Mouse (Mus musculus): Measurements from ENCODE around the gene Syce2. TPM values are rescaled to one million over a fixed set of nuclear protein-coding genes. Genes with fewer than 3 reads are reported as not detected.

The Syce2 gene
- 1 to 10 TPM; 3.1 to 6.1 TPM for total RNA-seq (2023)

DNA sequence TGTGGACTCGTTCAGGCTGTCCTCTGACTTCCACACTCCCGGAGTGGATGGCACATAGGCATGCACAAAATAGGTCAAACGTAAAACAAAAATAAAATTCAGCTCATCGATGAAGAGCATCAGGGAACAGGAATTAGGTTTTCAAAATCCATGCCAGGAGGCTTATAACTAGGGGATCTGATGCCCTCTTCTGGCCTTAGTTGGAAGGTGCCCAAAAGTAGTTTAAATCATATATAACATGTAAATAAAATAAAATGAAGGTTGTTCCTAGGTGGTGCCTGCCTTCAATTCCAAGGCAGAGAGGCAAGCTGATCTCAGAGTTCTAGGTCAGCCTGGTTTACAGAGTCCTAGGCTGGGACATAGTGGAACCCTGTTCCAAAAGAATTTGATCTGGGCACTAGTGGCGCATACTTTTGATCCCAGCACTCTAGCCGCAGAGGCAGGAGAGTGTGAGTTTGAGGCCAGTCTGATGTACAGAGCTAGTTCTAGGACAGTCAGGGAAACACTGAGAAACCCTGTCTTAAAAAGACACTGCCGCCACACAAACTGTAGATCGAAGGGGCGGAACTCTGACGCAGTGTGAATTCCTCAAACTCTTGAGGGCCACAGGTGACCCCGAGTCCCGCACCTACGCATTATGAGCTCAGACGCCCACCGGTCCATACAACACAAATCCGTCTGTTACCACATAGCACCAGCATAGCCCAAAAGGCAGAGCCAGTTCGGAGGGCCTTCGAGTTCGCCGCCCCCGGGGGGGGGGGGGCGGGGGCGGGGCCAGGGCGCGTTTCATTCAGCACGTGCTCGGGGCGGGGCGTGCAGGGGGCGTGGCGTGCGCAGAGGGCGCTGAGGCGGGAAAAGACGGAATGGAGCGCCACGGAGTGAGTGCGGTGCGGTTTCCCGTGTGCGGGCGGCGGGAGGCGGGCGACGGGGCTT lies at the start of gene Syce2:
Syce2 (plus strand) TSS at position 736 of the 933 bp plus-strand sequence.

DNA sequence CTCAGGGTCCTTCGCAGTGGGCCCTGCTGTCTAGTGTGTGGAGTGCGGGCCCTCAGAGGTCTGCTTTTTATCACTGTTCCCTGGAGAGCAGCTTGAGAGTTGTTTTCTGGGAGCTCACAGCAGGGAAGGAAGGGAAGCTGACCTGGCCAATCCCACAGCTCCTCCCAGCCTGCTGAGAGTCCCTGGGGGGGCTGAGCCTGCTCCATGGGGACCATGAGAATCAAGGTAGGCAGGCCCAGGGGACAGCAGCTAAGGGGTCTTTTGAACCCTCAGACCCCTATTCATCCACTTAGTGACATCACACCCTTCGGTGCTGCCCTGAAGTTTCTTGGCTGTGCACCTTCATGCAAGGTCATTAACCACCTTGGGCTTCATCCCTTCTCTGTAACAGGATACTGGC lies 49.2 kb upstream of the Syce2 start, which contains the start of gene Dand5:
Dand5 (minus strand) TSS at position 101 of the 400 bp plus-strand sequence.

DNA sequence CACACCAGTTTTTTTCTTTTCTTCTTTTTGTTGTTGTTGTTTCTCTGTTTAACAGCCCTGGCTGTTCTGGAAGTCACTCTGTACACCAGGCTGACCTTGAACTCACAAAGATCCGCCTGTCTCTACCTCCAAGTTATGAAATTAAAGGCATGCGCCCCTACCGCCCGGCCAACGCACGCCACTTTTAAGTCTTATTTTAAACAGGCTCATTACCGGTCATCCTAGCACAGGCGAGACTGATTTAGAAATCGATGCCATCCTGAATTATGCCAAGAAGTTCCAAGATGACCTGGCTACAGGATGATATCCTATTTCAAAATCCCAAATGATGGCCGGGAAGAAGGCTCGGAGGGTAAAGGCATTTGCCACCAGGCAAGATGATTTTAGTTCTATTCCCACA lies 40.4 kb upstream of the Syce2 start, which contains the start of gene Gadd45gip1:
Gadd45gip1 (plus strand) TSS at position 33 of the 400 bp plus-strand sequence.

DNA sequence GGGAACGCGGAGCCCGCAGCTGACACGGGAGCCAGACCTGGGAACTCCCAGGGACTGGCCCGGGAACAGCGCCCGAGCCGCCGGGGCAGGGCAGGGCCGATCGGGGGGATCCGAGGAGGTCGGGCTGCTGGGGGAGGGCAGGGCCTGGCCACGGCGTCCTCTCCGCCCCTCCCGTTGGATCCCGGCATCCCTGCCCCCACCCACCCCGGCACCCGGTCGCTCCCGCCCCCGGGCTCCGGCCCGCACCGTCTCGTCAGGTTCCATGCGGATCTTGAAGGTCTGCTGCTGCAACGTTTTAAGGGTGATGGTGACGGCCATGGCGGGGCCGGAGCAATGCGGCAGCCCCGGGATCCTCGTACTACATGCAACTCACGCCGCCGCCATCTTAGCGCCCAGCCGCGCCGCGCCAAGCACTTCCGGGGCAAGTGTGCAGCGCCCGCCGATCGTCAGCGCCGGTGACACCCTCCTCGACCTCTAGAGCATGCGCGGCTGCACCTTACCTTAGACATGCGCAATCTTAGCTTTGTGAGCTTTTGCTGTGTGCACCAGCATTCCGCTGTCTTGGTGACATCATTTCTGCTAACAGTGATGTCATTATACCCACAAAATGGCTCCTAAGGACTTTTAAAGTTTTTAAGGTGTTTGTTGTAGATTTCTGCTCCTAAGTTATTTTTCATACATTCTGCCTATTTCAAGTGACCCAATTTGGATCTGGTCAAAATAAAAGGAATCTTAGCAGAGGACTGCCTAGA lies 31.5 kb upstream of the Syce2 start, which contains the start of gene Rad23a:
Rad23a (minus strand) TSS at position 418 of the 752 bp plus-strand sequence.

DNA sequence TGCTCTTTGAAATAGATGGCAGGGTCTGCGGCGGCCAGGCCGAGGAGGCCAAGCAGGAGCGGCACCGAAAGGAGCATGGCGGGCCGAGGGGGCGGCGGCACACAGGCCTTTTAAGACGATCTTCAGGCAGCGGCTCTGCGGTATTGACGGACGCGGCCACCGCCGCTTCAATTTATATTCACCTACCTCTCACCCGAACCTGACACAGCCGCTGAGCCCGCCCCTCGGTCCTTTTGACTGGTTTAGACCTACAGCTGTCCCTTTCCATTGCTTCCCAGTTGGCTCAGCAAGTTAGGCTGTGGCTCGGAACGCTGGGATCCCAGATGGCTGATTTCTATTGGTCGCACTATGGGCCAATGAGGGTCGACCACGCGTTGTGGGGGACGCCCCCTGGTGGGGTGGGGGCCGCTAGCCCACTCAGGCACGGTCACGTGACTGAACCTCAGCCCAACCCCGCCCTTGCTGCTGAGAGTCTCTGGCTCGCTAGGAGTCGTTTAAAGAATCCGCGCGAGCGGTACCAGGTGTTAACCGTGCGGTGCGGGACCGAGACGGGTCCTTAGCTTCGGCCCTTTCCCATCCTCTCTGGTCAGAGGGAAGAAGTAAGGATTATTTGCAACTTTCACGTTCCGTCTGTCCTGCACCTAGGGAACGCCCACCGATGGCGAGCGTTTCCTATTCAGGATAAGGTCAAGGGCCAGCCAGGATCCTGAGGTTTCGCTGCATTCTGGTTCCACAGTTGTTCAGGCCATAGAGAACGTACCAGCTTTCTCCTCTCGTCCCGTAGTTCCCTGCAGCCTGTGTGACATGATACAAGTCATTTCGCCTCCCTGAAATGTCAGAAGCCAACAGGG lies 25.0 kb upstream of the Syce2 start, which contains the start of gene Calr:
Calr (minus strand) TSS at position 213 of the 851 bp plus-strand sequence.

DNA sequence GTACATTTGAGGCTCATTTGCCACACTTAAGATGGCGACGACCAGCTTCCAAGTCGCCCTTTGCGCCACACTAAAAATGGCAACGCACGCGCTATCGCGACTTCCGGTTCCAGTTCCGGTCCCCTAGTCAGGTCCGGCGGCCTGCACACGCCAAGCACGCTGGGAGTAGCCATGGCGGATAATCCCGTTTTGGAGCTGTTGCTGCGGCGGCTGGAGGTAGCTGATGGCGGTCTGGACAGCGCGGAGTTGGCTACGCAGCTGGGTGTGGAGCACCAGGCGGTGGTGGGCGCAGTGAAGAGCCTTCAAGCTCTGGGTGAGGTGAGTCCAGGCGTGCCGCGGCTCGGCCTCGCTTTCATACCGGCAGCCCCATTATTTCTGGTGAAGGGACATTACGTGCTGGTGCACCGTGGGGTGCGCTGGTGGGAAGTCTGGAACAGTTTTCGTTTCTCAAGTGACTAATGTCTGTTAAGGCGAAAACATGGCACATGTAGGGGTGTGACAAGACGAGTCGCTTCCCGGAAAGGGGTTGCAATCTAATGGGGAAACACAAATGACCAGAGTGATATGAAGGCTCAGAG lies 15.0 kb upstream of the Syce2 start, which contains the start of gene Farsa:
Farsa (plus strand) TSS at position 126 of the 578 bp plus-strand sequence.

DNA sequence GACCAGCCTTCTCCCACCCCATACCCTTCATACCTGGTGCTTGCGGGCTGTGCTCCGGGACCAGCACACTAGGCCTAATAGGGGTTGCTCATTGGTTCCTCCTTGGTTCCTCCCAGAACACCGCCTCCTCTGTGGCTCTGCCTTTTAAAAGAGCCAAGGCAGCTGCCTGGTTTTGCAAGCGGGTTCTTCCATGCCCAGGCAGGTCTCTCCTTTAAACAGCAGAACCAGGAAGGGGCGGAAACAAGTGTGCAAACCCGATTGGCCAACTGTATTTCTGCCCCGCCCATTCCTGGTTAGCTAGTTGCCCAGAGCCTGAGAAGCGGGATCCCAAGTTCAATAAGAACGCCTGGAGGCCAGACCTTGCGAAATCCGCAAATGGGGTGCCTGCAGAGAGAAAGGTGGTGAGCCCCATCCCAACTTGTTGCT lies 21.8 kb downstream of the Syce2 start, which contains the start of gene Gcdh:
Gcdh (minus strand) TSS at position 213 of the 426 bp plus-strand sequence.

DNA sequence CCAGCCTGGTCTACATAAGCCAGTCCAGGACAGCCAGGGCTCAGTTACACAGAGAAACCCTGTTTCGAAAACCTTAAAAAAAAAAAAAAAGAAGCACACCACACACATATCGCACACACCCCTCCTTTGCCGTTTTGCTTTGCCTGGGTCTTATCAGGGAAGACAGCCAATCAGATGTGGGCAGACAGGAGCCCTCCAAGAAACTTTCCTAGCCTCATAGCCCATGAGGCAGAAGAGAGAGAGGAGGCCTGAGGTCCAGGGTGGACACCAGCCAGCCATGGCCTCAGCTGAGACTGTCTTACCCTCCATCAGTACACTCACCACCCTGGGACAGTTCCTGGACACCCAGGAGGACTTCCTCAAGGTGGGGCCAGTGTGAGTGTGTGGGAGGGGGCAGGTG lies 29.8 kb downstream of the Syce2 start, which contains the start of gene Klf1:
Klf1 (plus strand) TSS at position 177 of the 400 bp plus-strand sequence.

DNA sequence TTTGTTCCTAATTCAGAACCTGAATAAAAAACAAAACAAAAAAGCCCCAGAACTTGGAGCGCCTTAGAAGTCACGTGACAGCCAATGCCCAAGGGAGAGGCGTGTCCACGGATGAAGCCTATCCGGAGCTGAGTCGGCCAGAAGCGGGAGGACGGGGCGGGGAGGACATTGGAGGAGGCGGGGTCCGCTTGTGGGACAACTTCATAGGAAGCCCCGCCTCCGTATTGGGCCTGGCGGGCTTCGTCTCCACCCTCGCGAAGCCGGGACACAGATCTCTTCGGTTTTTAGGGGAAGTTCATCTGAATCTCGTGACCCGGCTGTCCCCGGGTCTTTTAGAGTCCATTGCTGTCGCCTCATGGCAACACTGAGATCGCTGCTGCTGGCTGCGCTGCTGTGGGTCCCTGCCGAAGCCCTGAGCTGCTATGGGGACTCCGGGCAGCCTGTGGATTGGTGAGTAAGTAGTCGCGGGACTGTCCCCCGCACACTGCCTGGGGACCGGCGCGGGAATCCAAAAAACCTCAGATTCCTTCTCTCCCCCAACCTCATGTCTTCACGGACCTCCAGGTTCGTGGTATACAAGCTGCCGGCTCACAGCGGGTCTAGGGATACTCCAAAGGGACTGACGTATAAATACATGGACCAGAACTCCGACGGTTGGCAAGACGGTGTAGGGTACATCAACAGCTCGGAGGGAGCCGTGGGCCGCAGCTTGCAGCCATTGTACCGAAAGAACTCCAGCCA lies 36.7 kb downstream of the Syce2 start, which contains the start of gene Dnase2a:
Dnase2a (plus strand) TSS at position 140 of the 741 bp plus-strand sequence.

DNA sequence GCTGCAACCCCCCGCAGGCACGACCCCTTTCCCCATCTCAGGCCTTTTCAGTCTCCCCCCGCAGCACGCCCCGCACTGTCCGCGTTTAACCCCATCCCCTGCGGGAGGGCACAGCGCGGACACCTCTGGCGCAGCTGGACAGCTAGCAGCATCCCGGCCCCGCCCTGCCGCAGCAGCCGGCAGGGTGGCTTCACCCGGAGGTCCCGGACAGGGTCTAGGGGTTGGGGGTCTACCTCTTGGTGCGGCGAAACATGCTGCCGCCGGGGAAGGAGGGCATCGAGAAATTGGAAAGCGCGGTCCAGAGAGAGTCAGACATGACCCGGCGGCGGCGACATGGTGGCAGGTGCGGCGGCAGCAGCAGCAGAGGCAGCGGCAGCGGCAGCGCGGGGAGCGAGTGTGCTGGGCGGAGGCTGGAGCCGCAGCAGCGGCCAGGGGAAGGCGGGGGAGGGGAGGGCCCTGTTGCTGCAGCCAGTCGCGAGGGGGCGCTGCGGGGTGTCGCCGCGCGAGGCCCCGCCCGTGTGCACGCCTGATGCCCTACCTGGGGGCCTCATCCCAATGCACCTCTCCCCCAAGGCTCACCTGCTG lies 65.1 kb downstream of the Syce2 start, which contains the start of gene Mast1:
Mast1 (minus strand) TSS at position 398 of the 585 bp plus-strand sequence.

Other genes starting within 250 kb of the Syce2 start
- 100 to 1,000 TPM; 200 TPM for gene Ier2, start 209.3 kb upstream of the Syce2 start, total RNA-seq (2023)
- gene Trmt1, start 185.8 kb upstream of the Syce2 start, total RNA-seq (2023) = 100 to 1,000 TPM; 160 to 178 TPM
- 10 to 100 TPM; 50.6 to 58.0 TPM for gene Nacc1, start 184.2 kb upstream of the Syce2 start, total RNA-seq (2023)
- gene Lyl1, start 170.7 kb upstream of the Syce2 start, total RNA-seq (2023) = 1 to 10 TPM in 1 of 2 experiments, under 1 TPM in 1; 0.53 to 1.6 TPM
- 10 to 100 TPM; 10.2 to 13.2 TPM for gene G430095P16Rik, start 149.1 kb upstream of the Syce2 start, total RNA-seq (2023)
- 10 to 100 TPM in 1 of 2 experiments, 1 to 10 TPM in 1; 9.5 to 14.2 TPM for gene Nfix, start 71.8 kb upstream of the Syce2 start, total RNA-seq (2023)
- gene Dand5, start 49.3 kb upstream of the Syce2 start, total RNA-seq (2023) = 1 to 10 TPM; 4.3 TPM
- 10 to 100 TPM; 17.9 to 19.1 TPM for gene Gadd45gip1, start 40.6 kb upstream of the Syce2 start, total RNA-seq (2023)
- gene Rad23a, start 31.4 kb upstream of the Syce2 start, total RNA-seq (2023) = 10 to 100 TPM; 66.8 to 83.2 TPM
- gene Calr, start 25.2 kb upstream of the Syce2 start, total RNA-seq (2023) = 100 to 1,000 TPM; 469 to 498 TPM
- gene Farsa, start 15.1 kb upstream of the Syce2 start, total RNA-seq (2023) = 10 to 100 TPM; 82.8 to 83.0 TPM
- gene Gcdh, start 21.8 kb downstream of the Syce2 start, total RNA-seq (2023) = 10 to 100 TPM; 24.0 to 27.5 TPM
- gene Klf1, start 29.8 kb downstream of the Syce2 start, total RNA-seq (2023) = 1 to 10 TPM; 1.5 to 3.6 TPM
- gene Dnase2a, start 36.4 kb downstream of the Syce2 start, total RNA-seq (2023) = 10 to 100 TPM in 1 of 2 experiments, 1 to 10 TPM in 1; 7.9 to 10.2 TPM
- under 1 TPM; 0.24 to 0.41 TPM for gene Mast1, start 65.2 kb downstream of the Syce2 start, total RNA-seq (2023)
- not detected for gene Rtbdn, start 74.9 kb downstream of the Syce2 start, total RNA-seq (2023)
- not detected for gene Gm49661, start 97.3 kb downstream of the Syce2 start, total RNA-seq (2023)
- gene Prdx2, start 97.5 kb downstream of the Syce2 start, total RNA-seq (2023) = 10 to 100 TPM; 55.9 to 62.7 TPM
- gene Rnaseh2a, start 97.7 kb downstream of the Syce2 start, total RNA-seq (2023) = 10 to 100 TPM; 29.4 to 43.7 TPM
- 1,000 to 10,000 TPM in 1 of 2 experiments, 100 to 1,000 TPM in 1; 984 to 1,316 TPM for gene Junb, start 106.6 kb downstream of the Syce2 start, total RNA-seq (2023)
- gene Hook2, start 118.5 kb downstream of the Syce2 start, total RNA-seq (2023) = 1 to 10 TPM; 3.6 to 4.5 TPM
- gene Best2, start 142.4 kb downstream of the Syce2 start, total RNA-seq (2023) = not detected
- 10 to 100 TPM; 54.4 to 59.1 TPM for gene Asna1, start 153.2 kb downstream of the Syce2 start, total RNA-seq (2023)
- gene Trir, start 154.7 kb downstream of the Syce2 start, total RNA-seq (2023) = 100 to 1,000 TPM; 172 to 188 TPM
- 10 to 100 TPM; 69.8 to 78.0 TPM for gene Tnpo2, start 164.8 kb downstream of the Syce2 start, total RNA-seq (2023)
- gene Fbxw9, start 187.9 kb downstream of the Syce2 start, total RNA-seq (2023) = 10 to 100 TPM; 14.6 to 16.2 TPM
- gene Gm5741, start 195.9 kb downstream of the Syce2 start, total RNA-seq (2023) = not detected
- gene Dhps, start 199.6 kb downstream of the Syce2 start, total RNA-seq (2023) = 100 to 1,000 TPM in 1 of 2 experiments, 10 to 100 TPM in 1; 84.0 to 107 TPM
- gene Wdr83os, start 208.6 kb downstream of the Syce2 start, total RNA-seq (2023) = 10 to 100 TPM; 54.2 to 62.3 TPM
- 10 to 100 TPM; 13.1 to 20.0 TPM for gene Wdr83, start 209.2 kb downstream of the Syce2 start, total RNA-seq (2023)
- gene Man2b1, start 211.2 kb downstream of the Syce2 start, total RNA-seq (2023) = 100 to 1,000 TPM; 108 to 116 TPM